Mouse (Mus musculus) T-cell, adult 2 months (primary cell): ENCODE measurements around the gene Uso1.
"Not testable (repeated sequence)": the region's sequence is repeated elsewhere in the genome, so short reads cannot be mapped to it uniquely, and the experiment has no call there.

Experiments
- DNase-seq: peaks from one replicate; pipeline ENCODE4 v3.0.0; 2022; ENCODE audit warnings: low spot score

The Uso1 gene

GRCm38 (mm10) chr5:92127141-92127625 is 10.6 kb upstream of the Uso1 start:
- DNase-seq = no peak

DNA sequence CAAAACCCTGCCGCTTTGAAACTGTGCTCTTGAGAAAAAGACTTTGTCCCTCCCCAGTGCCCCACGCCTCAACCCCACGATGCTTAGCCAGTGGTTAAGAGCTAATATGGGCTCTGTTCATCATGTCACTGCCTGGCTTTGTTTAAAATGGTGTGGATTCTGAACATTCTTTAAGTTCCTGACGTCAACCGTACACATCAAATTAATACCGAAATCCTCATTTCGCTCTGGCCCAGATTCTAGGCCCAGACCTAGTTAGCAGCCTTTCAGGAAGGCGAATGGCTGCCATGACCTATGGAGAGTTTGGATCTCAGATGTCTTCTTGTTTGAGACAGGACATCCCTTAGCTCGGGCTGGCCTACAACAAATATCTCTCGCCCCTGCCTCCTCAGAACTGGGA is 10.0 kb upstream of the Uso1 start:
- DNase-seq = no peak

- peak; percentile 28 for DNase-seq
These were observed 9.2 kb upstream of the Uso1 start for GRCm38 (mm10) chr5:92128570-92128969.

- DNase-seq = no peak
These were observed 8.4 kb upstream of the Uso1 start for GRCm38 (mm10) chr5:92129321-92129768.

DNA sequence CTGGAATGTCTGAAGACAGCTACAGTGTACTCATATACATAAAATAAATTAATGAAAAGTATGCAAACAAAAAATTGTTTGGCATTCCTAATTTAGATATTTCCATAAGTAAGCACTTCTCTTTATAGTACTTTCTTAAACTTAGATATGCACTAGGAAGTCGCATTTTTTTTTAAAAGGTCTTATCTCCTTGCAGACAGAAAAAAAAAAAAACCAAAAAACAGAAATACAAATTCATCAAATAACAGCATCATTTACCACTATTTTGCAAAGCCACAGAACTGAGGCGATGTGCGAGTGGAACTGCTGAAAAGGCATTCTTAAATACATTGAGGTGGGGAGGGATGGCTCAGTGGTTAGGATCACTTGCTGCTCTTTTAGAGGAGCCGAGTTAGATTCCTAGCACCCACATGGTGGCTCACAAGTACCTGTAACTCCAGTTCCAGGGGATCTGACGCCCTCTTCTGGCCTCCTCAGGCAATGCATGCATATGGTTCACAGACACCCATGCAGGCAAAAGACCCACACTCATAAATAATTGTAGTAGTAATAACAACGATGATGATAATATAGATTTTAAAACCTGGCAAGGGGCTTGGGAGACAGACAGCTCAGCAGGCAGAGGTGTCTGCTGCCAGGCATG is 7.6 kb upstream of the Uso1 start:
- DNase-seq = no peak

GRCm38 (mm10) chr5:92132127-92132526 is 5.6 kb upstream of the Uso1 start:
- DNase-seq = no peak

DNA sequence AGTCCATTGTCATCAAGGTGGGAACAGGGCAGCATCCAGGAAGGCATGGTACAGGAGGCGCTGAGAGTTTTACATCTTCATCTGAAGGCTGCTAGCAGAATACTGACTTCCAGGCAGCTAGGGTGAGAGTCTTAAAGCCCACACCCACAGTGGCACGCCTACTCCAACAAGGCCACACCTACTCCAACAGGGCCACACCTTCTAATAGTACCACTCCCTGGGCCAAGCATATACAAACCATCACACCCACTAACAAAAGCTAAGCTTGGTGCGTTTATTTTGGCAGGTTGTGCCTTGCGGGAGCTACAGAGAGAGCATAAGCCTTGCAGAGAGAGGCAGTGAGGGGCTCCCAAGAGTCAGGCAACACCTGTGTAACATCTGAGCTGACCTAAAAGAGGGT is 4.7 kb upstream of the Uso1 start:
- not testable (repeated sequence) for DNase-seq

GRCm38 (mm10) chr5:92134934-92135333 is 2.8 kb upstream of the Uso1 start:
- no peak for DNase-seq

DNA sequence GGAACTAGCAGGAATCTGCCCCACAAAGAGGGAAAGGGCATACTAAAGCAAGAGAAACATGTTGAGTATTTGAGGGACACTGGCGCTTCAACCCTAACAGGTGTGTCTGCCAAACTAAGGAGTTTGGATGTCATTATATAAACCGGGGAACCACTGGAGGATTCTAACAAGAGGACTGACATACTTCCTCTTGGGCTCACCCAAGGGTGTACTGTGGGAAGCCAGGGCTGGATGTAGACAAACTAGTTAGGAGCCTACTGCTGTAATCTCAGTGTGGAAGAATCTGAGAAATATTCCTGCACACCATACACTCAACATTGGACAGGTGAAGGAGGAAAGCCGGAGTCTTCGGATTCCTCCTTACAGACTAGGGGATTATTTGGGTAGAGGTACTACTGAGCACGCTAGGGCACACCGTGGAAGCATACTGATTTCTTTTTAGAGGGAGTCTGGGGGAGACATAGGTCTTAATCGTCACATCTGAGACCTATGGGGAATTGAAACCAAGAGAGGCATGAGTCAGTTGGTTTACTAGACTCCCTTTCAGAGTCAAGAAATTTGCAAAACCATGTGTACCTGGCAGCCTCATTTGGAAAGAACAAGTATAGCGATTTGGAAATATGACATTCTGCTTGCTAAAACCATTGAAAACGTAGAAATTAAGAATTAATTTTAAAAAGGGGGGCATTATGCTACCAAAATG is 1.1 kb upstream of the Uso1 start:
- DNase-seq = no peak

GRCm38 (mm10) chr5:92138093-92138621 is 419 bp downstream of the Uso1 start:
- peak; percentile 51 for DNase-seq

DNA sequence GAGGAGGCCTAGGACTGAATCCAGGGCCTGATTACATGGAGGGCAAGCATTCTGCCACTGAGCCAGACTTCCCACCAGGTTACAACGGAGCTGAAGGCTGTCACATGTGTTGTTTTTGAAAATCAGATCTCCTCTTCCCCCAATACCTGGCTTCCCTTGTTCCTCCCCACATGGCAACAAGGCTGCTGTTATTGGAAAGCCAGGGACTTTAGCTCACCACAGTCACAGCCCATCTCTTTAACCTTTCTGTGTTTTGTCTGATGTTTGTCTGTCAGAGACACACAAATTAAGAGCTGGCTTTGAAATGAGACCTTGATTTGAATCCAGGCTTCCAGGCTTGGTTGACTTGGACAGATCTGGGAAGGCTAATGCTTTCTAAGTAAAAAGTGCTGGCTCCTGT is 1.5 kb downstream of the Uso1 start:
- no peak for DNase-seq

DNA sequence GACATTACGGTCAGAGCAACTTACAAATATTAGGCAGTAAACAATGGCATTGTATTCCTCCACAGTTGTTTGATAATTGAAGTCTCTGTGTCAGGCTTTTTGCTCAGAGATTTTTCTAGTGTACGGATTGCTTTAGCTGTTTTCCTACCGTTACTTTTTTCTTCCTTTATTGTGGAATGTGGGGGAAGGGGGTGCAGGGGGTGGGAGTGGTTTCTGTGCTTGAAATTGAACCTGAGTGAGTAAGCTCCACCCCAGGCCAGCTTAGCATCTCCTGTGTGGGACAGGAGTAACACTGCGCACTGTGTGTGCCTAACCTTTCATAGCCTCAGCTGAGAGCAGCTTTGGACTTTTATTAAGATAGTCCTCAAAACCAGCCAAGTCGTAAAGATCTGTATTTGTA is 4.0 kb downstream of the Uso1 start:
- no peak for DNase-seq

DNA sequence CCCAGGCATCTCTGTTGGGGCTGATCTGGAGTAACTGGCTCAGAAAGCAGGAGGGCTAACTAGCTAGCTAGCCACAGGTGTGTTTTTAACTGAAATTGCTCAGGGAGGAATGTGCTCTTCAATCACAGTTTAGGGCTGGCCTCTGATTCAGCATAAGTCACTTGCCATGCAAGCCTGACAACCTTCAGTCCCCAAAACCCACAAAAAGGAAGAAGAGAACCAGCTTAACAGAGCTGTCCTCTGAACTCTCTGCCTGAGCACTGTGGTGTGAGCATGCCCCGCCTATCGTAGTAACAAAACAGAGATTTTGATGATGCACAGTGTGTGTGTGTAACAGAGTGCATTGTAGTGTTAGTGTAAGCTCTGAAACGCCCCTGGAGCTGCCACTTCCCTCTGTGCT is 4.7 kb downstream of the Uso1 start:
- peak; percentile 48 for DNase-seq

- DNase-seq = no peak
These were observed 5.9 kb downstream of the Uso1 start for GRCm38 (mm10) chr5:92143665-92144064.

DNA sequence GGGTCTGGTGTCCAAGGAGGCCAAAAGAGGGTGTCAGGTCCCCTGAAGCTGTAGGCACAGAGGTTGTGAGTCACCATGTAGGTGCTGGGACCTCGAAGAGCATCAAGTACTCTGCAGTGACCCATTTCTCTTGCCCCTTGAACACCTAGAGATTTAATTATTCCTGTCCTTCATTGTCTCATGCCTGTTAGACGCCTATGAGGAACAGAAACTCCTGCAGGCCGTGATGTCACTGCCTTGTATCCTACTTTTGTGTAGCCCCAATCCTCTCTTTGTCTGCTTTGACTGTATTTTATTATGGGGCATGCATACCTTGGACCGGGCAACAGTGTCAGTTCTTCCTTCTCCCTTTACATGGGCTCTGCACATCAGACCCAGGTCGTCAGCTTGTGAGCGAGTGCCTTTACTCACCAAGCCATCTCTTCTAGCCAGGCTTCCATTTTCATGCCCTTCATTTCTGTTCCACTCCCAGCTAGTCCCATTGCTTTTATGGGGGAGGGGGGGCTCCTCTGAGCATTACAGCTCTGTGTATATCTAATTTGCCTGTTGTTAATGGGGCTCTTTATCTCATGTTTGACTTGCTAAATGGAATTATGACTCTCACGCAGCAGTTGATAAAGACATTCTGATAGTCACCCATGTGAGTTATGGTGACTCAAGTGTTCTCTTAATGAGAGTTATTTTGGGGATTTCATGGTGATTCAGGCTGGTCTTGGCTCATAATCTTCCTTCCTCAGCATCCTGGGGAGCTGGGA is 7.4 kb downstream of the Uso1 start:
- no peak for DNase-seq

GRCm38 (mm10) chr5:92148248-92148647 is 10.5 kb downstream of the Uso1 start:
- DNase-seq = no peak

- no peak for DNase-seq
These were observed 11.7 kb downstream of the Uso1 start for GRCm38 (mm10) chr5:92149330-92149982.

DNA sequence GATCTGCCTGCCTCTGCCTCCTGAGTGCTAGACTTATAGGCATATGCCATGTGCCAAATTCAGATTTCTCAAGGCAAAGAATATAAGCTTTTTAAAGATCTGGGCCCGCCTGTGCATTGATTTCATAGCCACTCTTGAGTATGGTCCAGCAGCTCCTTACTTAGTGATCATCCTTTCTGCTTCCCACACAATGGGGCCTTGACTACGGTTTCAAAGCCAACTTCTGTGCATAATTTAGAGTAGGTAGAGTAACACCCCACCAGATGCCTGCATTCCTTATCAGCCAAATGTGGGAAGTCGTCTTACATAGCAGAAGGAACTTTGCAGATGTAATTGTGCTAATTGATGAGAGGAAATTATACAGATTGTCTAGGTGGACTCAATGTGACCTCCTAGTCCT is 17.1 kb downstream of the Uso1 start:
- no peak for DNase-seq

- DNase-seq = peak; percentile 74
These were observed 28.2 kb downstream of the Uso1 start for GRCm38 (mm10) chr5:92165976-92166375.

DNA sequence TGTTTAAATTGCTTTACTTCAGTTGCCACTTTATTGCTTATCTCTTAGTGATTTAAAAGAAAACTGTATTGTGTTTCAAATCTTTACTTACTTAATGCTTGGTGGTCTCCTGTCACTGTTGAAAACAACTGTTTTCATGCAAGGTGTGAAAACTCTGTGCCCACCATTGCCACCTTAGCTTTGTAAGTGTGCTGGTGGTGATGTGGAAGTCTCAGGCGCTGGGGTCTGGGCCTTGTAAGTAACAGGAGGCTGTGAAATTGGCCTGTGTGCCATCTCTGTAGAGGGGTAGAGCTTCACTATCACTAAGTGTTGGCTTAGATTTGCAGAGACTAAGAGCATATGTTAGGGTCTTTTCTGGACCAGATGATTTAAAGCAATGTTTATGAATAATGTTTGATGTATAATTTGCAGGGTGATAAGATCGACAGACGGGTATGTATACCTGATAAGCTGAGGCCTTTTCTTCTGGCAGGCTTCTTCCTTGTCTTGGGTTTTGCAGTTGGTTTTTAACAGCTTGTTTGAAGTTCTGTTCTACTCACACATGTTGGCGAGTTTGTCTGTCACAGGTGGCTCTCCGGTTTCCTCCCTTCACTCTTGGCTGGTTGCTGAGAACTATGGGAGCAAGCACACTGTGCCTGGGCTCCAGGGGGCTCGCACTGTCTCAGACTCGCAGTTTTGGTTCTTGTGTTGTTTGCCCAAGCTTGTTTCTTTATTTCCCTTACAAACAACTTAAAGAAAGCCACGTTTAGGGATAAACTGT is 45.5 kb downstream of the Uso1 start:
- DNase-seq = peak; percentile 31

GRCm38 (mm10) chr5:92188881-92189483 is 51.2 kb downstream of the Uso1 start:
- DNase-seq = no peak
